Mouse (Mus musculus): Measurements from ENCODE around the gene Pds5b. TPM values are rescaled to one million over a fixed set of nuclear protein-coding genes. Genes with fewer than 3 reads are reported as not detected.
"Not testable (repeated sequence)": the region's sequence is repeated elsewhere in the genome, so short reads cannot be mapped to it uniquely, and the experiment has no call there.

The Pds5b gene
- polyA plus RNA-seq, 1 experiment, result 63.4 TPM

- H3K36me3 ChIP-seq (ENCODE audit: control insufficient read depth, insufficient read depth, low read length, poor library complexity, severe bottlenecking), result peaks cover 20% of the 10 kb centered on the region
- no peaks in the 10 kb centered on the region for H3K9me3 ChIP-seq (replicated peaks; ENCODE audit: control insufficient read depth, insufficient read depth, low read length, poor library complexity, severe bottlenecking)
- peak overlapping the region; percentile 64 for H3K27ac ChIP-seq (ENCODE audit: insufficient read depth, low read length)
- peak overlapping the region; percentile 96 for H3K9ac ChIP-seq (ENCODE audit: low read depth, poor library complexity, severe bottlenecking)
- H3K27me3 ChIP-seq (ENCODE audit: control insufficient read depth, insufficient read depth, low read length, poor library complexity, severe bottlenecking), result no peaks in the 10 kb centered on the region
- peak; percentile 77 for TF ChIP-seq CTCF (IDR thresholded peaks at IDR 0.05; ENCODE audit: low read depth, low read length)
- TF ChIP-seq EP300 (IDR thresholded peaks at IDR 0.05; ENCODE audit: insufficient read depth, low read depth, low read length), result no peak
- peak overlapping the region; percentile 81 for H3K4me3 ChIP-seq (ENCODE audit: low read depth, low read length)
- H3K4me1 ChIP-seq (ENCODE audit: control insufficient read depth, insufficient read depth, low read length), result no peaks in the 10 kb centered on the region
These were observed 8.2 kb upstream of the Pds5b start for GRCm38 (mm10) chr5:150665132-150665954.

GRCm38 (mm10) chr5:150666133-150666739 lies 7.3 kb upstream of the Pds5b start, which contains the start of gene N4bp2l2:
TSS of gene N4bp2l2 (minus strand) at chr5:150666183.
- peak within 1 kb of the TSS; percentile 96 for H3K9ac ChIP-seq (ENCODE audit: low read depth, poor library complexity, severe bottlenecking)
- H3K4me1 ChIP-seq (ENCODE audit: control insufficient read depth, insufficient read depth, low read length); H3K27me3 ChIP-seq (ENCODE audit: control insufficient read depth, insufficient read depth, low read length, poor library complexity, severe bottlenecking); H3K9me3 ChIP-seq (replicated peaks; ENCODE audit: control insufficient read depth, insufficient read depth, low read length, poor library complexity, severe bottlenecking): not testable (repeated sequence)
- H3K4me3 ChIP-seq (ENCODE audit: low read depth, low read length), result peak within 1 kb of the TSS; percentile 81
- peaks cover 15% of the 10 kb centered on the region for H3K36me3 ChIP-seq (ENCODE audit: control insufficient read depth, insufficient read depth, low read length, poor library complexity, severe bottlenecking)
- H3K27ac ChIP-seq (ENCODE audit: insufficient read depth, low read length), result peak within 1 kb of the TSS; percentile 64

DNA sequence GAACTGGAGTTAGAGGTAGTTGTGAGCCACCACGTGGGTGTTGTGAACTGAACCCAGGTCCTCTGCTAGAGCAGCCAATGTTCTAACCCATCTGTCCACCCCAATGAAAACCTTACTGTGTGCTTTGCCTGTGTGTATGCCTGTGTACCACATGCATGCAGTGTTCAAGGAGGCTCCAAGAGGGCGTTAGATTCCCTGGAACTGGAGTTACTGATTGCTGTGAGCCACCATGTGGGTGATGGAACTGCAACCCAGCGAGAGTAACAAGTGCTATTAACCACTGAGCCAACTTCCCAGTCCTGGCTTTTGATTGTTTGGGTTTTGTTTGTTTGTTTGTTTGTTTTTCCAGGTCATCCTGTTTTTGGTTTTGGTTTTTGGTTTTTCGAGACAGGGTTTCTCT lies 4.8 kb upstream of the Pds5b start:
- Histone ChIP-seq H3K36me3 (ENCODE audit: control insufficient read depth, insufficient read depth, low read length, poor library complexity, severe bottlenecking) (no peaks in the 10 kb centered on the region), H3K9ac (ENCODE audit: low read depth, poor library complexity, severe bottlenecking) (no peak overlapping the region), H3K9me3 (replicated peaks; ENCODE audit: control insufficient read depth, insufficient read depth, low read length, poor library complexity, severe bottlenecking) (no peaks in the 10 kb centered on the region), H3K4me1 (ENCODE audit: control insufficient read depth, insufficient read depth, low read length) (no peaks in the 10 kb centered on the region), H3K27ac (ENCODE audit: insufficient read depth, low read length) (no peak overlapping the region), H3K4me3 (ENCODE audit: low read depth, low read length) (no peak overlapping the region), H3K27me3 (ENCODE audit: control insufficient read depth, insufficient read depth, low read length, poor library complexity, severe bottlenecking) (no peaks in the 10 kb centered on the region)
- TF ChIP-seq POLR2A (IDR thresholded peaks at IDR 0.05; ENCODE audit: insufficient read depth, low read length) (no peak), CTCF (IDR thresholded peaks at IDR 0.05; ENCODE audit: low read depth, low read length) (no peak), EP300 (IDR thresholded peaks at IDR 0.05; ENCODE audit: insufficient read depth, low read depth, low read length) (no peak)

- H3K9ac ChIP-seq (ENCODE audit: low read depth, poor library complexity, severe bottlenecking), result no peak overlapping the region
- no peaks in the 10 kb centered on the region for H3K9me3 ChIP-seq (replicated peaks; ENCODE audit: control insufficient read depth, insufficient read depth, low read length, poor library complexity, severe bottlenecking)
- no peak overlapping the region for H3K27ac ChIP-seq (ENCODE audit: insufficient read depth, low read length)
- no peaks in the 10 kb centered on the region for H3K4me1 ChIP-seq (ENCODE audit: control insufficient read depth, insufficient read depth, low read length)
- H3K36me3 ChIP-seq (ENCODE audit: control insufficient read depth, insufficient read depth, low read length, poor library complexity, severe bottlenecking), result no peaks in the 10 kb centered on the region
- H3K27me3 ChIP-seq (ENCODE audit: control insufficient read depth, insufficient read depth, low read length, poor library complexity, severe bottlenecking), result no peaks in the 10 kb centered on the region; the same call in 1 of the 2 replicates
- TF ChIP-seq EP300 (IDR thresholded peaks at IDR 0.05; ENCODE audit: insufficient read depth, low read depth, low read length), result no peak
- no peak for TF ChIP-seq POLR2A (IDR thresholded peaks at IDR 0.05; ENCODE audit: insufficient read depth, low read length)
- TF ChIP-seq CTCF (IDR thresholded peaks at IDR 0.05; ENCODE audit: low read depth, low read length), result no peak
- no peak overlapping the region for H3K4me3 ChIP-seq (ENCODE audit: low read depth, low read length)
These were observed 1.2 kb upstream of the Pds5b start for GRCm38 (mm10) chr5:150672343-150672742.

- H3K9ac ChIP-seq (ENCODE audit: low read depth, poor library complexity, severe bottlenecking), result peak overlapping the region; percentile 95
- peak overlapping the region; percentile 86 for H3K4me3 ChIP-seq (ENCODE audit: low read depth, low read length)
- H3K27me3 ChIP-seq (ENCODE audit: control insufficient read depth, insufficient read depth, low read length, poor library complexity, severe bottlenecking), result no peaks in the 10 kb centered on the region; the same call in 1 of the 2 replicates
- H3K36me3 ChIP-seq (ENCODE audit: control insufficient read depth, insufficient read depth, low read length, poor library complexity, severe bottlenecking), result no peaks in the 10 kb centered on the region
- no peaks in the 10 kb centered on the region for H3K9me3 ChIP-seq (replicated peaks; ENCODE audit: control insufficient read depth, insufficient read depth, low read length, poor library complexity, severe bottlenecking)
- H3K27ac ChIP-seq (ENCODE audit: insufficient read depth, low read length), result no peak overlapping the region
- TF ChIP-seq EP300 (IDR thresholded peaks at IDR 0.05; ENCODE audit: insufficient read depth, low read depth, low read length), result no peak
- no peak for TF ChIP-seq CTCF (IDR thresholded peaks at IDR 0.05; ENCODE audit: low read depth, low read length)
- no peak for TF ChIP-seq POLR2A (IDR thresholded peaks at IDR 0.05; ENCODE audit: insufficient read depth, low read length)
- no peaks in the 10 kb centered on the region for H3K4me1 ChIP-seq (ENCODE audit: control insufficient read depth, insufficient read depth, low read length)
These were observed 512 bp downstream of the Pds5b start for GRCm38 (mm10) chr5:150673880-150674621.

All from ES-Bruce4 (cell line).